Mouse (Mus musculus): ENCODE data around the gene Gm49380. TPM values are rescaled to one million over a fixed set of nuclear protein-coding genes. Genes with fewer than 3 reads are reported as not detected.

Gm49380 gene
- total and polyA plus RNA-seq, 3 experiments = 0.24 TPM; not detected in 2

GRCm38 (mm10) chr9:44125546-44126428 is 12.5 kb upstream of the Gm49380 start (continued):
- peak; percentile 39; the same call in 1 of the 2 replicates for TF ChIP-seq BHLHE40 (IDR thresholded peaks at IDR 0.05; ENCODE audit: borderline replicate concordance, low read depth, low read length)
- TF ChIP-seq HCFC1 (IDR thresholded peaks at IDR 0.05; ENCODE audit: low read depth, low read length) = no peak
- no peak for TF ChIP-seq POLR2AphosphoS2 (IDR thresholded peaks at IDR 0.05; ENCODE audit: low read length)
- TF ChIP-seq ETS1 (IDR thresholded peaks at IDR 0.05; ENCODE audit: low read depth, low read length) = no peak
- TF ChIP-seq JUND (IDR thresholded peaks at IDR 0.05; ENCODE audit: low read depth, low read length) = peak; percentile 32; the same call in 1 of the 2 replicates
- no peak for TF ChIP-seq TCF12 (IDR thresholded peaks at IDR 0.05; ENCODE audit: low read depth, low read length)
- no peak for TF ChIP-seq ZMIZ1 (IDR thresholded peaks at IDR 0.05; ENCODE audit: low read depth, low read length)
- TF ChIP-seq MEF2A (IDR thresholded peaks at IDR 0.05; ENCODE audit: extremely low read depth, insufficient replicate concordance, low read depth, low read length, poor library complexity, severe bottlenecking) = no peak
- TF ChIP-seq NELFE (IDR thresholded peaks at IDR 0.05; ENCODE audit: low read depth, low read length) = 0 out of 2 replicates have a peak, but pooled peaks have one; percentile 22
- TF ChIP-seq ZNF384 (IDR thresholded peaks at IDR 0.05; ENCODE audit: low read depth, low read length) = peak; percentile 38
- no peak for TF ChIP-seq MAFK (IDR thresholded peaks at IDR 0.05; ENCODE audit: borderline replicate concordance, low read depth, low read length)
- TF ChIP-seq ZC3H11A (IDR thresholded peaks at IDR 0.05; ENCODE audit: low read depth, low read length) = peak; percentile 84
- no peak for TF ChIP-seq MAX (IDR thresholded peaks at IDR 0.05; ENCODE audit: low read length)
- TF ChIP-seq SIN3A (IDR thresholded peaks at IDR 0.05; ENCODE audit: low read length) = peak; percentile 58; the same call in 1 of the 2 replicates
- peak; percentile 82 to 96 (median 89) for TF ChIP-seq CTCF (IDR thresholded peaks at IDR 0.05 in 2 of 3, conservative IDR thresholded peaks at IDR 0.05 in 1 of 3; ENCODE audit: control insufficient read depth in 1 of 3, insufficient read depth in 1 of 3, low read depth in 2 of 3, low read length in 3 of 3, poor library complexity in 1 of 3, severe bottlenecking in 1 of 3)
- no peak for TF ChIP-seq EP300 (IDR thresholded peaks at IDR 0.05; ENCODE audit: low read depth in 1 of 2, low read length in 2 of 2)
- TF ChIP-seq MXI1 (IDR thresholded peaks at IDR 0.05; ENCODE audit: low read depth, low read length) = peak; percentile 61; the same call in 1 of the 2 replicates
- no peak for TF ChIP-seq GATA1 (IDR thresholded peaks at IDR 0.05; ENCODE audit: low read depth, low read length)
- no peak for TF ChIP-seq CHD1 (IDR thresholded peaks at IDR 0.05; ENCODE audit: low read depth, low read length)

- no peaks in the 10 kb centered on the region for H3K79me2 ChIP-seq (ENCODE audit: control insufficient read depth, insufficient read depth, low read length, poor library complexity)
- H3K27ac ChIP-seq (ENCODE audit: control insufficient read depth, low read depth, low read length) = no peak overlapping the region
- no peak for TF ChIP-seq CHD1 (IDR thresholded peaks at IDR 0.05; ENCODE audit: low read depth, low read length)
- no peaks in the 10 kb centered on the region for H3K27me3 ChIP-seq (ENCODE audit: control insufficient read depth in 1 of 2, insufficient read depth in 2 of 2, low read length in 2 of 2)
- no peak for DNase-seq (ENCODE audit: low read depth, low spot score)
- H3K9ac ChIP-seq (ENCODE audit: control insufficient read depth, low read depth, low read length, poor library complexity, severe bottlenecking) = no peak overlapping the region
- peaks cover 0 to 6% of the 10 kb centered on the region in 2 experiments; a peak in 1 of 4 replicates for H3K4me1 ChIP-seq (ENCODE audit: control insufficient read depth in 1 of 2, insufficient read depth in 2 of 2, low read length in 2 of 2)
- peaks cover 0 to 2% of the 10 kb centered on the region in 2 experiments; a peak in 1 of 4 replicates for H3K36me3 ChIP-seq (ENCODE audit: control insufficient read depth in 1 of 2, insufficient read depth in 2 of 2, low read length in 2 of 2)
- H3K4me3 ChIP-seq (ENCODE audit: control insufficient read depth in 1 of 2, insufficient read depth in 1 of 2, low read depth in 2 of 2, low read length in 2 of 2) = no peak overlapping the region
- H3K9me3 ChIP-seq (replicated peaks; ENCODE audit: insufficient read depth, low read length) = no peaks in the 10 kb centered on the region
Observed at GRCm38 (mm10) chr9:44125026-44125425, 11.7 kb upstream of the Gm49380 start.
